Mouse (Mus musculus): ENCODE data around the gene Bcl2l12.

- TF ChIP-seq CTCF (IDR thresholded peaks at IDR 0.05; ENCODE audit: low read depth) (no peak), EP300 (IDR thresholded peaks at IDR 0.05; ENCODE audit: low read depth) (no peak)
Measured at GRCm38 (mm10) chr7:45013366-45014095, 15.0 kb upstream of the Bcl2l12 start.
